Mouse (Mus musculus): ENCODE results near the gene Rnf10. TPM values are rescaled to one million over a fixed set of nuclear protein-coding genes. Genes with fewer than 3 reads are reported as not detected.
A peak's percentile ranks its signal among the peaks of the same experiment; 100 is the strongest.

Gene Rnf10
- total RNA-seq, 2 experiments from 2014 or later: 252 to 257 TPM

DNA sequence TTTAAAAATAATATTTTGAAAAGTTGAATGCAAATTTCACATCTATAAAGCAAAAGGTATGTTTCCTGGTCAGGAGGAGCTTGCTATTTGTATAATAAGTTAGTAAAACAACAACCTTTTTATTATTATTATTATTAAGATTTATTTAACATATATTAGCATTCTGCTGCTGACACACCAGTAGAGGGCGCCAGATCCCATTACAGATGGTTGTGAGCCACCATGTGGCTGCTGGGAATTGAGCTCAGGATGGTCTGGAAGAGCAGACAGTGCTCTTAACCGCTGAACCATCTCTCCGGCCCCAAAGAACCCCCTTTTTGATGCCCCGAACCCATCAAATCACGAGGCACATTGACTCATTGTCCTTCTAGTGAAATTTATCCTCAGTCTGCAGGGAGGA is 65.5 kb downstream of the Rnf10 start:
- no peak for DNase-seq (ENCODE audit: extremely low spot score in 1 of 2, low spot score in 1 of 2)

DNA sequence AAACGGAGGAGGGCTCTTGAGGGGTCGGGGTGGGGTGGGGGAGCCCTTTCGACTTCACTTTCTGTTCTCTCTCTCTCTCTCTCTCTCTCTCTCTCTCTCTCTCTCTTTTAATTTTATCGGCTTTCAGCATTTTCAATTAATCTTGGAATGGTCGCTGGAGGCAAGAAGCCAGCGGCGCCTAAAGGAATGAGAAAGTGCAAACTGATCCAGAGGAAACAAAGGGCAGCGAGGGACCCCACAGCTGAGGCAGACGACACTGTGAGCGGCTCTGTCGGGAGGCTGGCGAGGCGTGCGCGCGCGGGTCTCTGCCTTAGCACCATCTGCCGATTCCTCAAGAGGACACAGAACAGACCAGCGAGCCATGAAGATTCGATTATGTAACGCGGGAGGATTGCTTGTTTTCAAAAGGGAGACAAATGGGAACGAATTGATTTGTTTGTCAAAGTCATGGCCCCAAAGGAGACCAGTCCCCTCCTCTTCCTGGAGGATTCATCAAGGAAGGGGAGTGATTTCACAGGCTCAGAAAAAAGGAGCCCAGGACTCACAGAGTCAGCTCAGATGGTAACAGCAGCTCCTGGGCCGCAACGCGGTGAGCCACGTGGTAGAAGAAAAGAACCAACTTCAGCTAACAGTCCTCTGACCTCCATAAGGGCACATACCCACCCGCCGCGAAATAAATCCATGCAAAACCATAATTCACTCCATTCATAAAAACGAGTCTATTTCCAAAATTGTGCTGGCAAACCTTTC is 68.0 kb downstream of the Rnf10 start:
- DNase-seq (ENCODE audit: extremely low spot score in 1 of 2, low spot score in 1 of 2): peak in 1 of 2 experiments; percentile 50

DNA sequence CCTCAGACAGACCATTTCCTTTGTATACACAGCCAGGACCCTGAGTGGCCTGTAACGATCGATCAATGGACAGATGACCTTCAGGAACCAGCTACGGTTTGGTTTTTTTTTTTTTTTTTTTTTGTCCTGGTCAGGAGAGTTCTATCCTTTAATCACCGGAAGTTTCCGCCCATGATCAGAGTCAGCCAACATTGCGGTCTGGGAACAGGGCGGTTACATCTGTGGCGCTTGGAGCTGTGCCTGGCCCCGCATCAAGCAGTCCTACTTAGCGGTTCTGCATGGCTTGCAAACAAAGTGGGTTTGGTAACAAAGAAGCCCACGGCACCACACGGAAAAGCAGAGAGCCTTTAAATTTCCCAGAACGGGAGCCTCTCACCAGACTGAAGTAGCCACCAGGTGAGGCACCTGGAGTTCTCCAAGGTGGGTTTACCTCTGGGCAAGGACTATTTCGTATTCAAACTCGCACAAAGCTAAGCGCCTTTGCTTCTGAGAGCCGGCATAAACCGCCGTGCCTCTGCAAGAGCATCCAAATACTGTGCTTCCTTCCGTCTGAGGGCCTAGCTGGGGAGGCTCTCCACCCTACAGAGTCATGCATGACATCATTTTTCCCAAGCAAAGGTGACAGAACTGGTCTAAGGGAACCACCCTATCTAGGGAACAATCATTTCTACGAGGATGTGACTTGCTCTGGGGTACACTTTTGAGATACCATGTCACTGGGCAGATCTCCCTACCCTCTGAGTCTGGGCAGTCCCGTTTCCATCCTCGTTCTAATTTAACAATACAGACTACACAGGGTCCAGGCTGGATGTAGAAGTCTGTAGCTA is 68.8 kb downstream of the Rnf10 start:
- no peak for DNase-seq (ENCODE audit: extremely low spot score in 1 of 2, low spot score in 1 of 2)

DNA sequence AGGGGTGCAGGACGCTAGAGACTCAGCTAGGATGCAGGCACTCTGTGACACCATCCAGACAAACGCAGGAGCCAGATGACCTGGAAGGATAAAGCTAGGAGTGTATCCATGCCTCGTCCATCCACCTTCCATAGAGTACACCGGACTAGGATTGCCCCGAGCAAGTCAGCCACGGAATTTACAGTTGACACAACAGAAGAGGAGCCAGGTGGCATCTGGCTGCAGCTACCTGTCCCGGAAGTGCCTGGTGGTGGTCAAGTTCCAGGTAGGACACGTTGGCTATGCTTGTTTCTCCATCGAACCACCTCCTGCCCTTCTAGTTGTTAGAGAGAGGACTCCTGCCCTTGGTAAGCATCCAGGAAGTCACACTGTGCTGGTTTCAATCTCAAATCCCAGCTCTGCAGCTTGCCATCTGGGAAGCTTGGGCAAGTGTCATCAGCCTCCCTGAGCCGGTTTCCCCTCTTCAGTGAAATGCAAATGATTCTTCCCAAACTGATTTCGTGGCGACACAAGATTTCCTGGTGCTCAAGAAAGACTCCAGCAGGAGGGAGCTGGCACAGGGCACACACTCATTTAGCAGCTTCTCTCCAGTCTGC is 78.0 kb downstream of the Rnf10 start:
- DNase-seq (ENCODE audit: extremely low spot score in 1 of 2, low spot score in 1 of 2): no peak

DNA sequence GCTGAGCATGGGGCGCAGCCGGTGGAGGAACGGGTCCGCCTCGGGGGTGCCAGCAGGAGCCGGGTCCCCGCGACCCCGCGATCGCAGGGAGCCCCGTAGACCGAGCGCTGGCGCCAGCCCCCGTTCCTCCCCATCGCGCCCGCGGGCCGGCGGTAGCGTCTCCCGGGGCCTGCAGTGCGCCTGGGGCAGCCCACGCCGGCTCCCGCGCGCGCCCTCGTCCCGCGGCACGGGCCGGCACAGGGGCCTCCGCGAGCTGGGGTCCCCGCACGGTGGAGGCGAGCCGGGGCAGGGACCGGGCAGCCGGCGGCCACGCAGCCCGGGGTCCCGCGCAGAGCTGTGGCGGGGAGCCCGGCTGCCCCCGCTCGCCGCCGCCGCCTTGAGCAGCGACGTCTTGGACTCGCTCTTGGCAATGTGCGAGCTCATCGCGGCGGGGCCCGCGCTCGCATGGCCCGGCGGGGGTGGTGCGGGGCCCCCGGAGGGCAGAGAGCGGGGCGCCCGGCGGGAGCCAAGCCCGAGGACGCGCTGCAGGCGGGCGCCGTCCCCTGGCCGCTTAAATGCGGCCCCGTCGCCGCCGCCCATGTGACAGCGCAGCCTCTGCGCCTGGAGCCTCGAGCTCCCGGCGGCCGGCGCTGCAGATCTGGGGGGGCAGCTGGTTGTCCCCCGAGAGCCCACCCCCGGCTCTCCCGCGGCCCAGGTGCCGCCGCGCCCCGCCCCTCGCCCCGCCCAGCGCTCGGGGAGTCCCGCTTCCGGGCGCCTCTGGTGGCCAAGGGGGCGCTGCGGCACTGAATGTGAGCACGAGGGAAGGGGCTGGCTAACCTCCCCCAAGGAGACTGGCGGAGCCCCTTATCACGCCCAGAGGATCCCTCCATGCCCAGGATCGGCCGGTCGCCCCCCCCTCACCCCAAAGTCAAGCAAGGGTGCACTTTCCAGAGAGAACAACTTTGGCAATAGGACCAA is 78.8 kb downstream of the Rnf10 start, which contains the start of gene Cabp1:
Cabp1 (minus strand) TSS at position 713 of the 957 bp plus-strand sequence.
- DNase-seq (ENCODE audit: extremely low spot score in 1 of 2, low spot score in 1 of 2): peak in 1 of 2 experiments; percentile 62

DNA sequence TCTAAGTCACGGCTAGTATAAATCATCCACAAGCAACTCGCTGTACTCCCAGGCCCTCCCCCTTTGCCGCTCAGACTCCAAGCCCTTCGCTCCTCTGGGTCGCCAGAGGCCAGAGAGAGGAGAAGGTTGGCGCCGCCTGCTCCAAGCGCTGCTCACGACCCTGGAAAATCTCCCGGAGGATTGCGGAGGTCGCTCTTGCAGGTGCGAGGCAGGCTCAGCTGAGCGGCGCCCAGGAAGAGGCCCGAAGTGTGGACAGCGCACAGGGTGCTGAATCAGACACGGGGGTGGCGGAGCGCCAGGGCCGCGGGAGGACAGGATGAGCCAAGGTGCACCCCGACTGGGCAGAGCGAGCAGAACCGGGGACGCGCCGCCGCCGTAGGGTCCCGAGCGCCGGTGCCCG is 79.5 kb downstream of the Rnf10 start:
- DNase-seq (ENCODE audit: extremely low spot score in 1 of 2, low spot score in 1 of 2): no peak

DNA sequence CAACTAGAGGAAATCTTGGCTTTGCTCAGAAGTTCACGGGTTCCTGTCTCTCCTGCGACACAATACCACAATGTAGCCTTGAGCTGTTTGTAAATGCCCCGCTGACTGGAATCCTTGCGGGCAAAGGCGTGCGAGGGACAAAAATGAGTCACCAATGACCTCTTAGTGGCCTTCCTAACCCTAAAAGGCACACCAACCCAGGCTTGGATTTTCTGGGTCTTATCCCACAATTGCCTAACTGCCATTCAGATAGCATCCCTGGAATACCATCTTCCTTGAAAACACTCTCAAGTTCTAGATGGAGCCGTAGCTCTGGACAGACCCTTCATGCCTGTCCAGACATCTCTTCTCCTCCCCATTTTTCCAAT is 79.9 kb downstream of the Rnf10 start:
- no peak for DNase-seq (ENCODE audit: extremely low spot score in 1 of 2, low spot score in 1 of 2)

DNA sequence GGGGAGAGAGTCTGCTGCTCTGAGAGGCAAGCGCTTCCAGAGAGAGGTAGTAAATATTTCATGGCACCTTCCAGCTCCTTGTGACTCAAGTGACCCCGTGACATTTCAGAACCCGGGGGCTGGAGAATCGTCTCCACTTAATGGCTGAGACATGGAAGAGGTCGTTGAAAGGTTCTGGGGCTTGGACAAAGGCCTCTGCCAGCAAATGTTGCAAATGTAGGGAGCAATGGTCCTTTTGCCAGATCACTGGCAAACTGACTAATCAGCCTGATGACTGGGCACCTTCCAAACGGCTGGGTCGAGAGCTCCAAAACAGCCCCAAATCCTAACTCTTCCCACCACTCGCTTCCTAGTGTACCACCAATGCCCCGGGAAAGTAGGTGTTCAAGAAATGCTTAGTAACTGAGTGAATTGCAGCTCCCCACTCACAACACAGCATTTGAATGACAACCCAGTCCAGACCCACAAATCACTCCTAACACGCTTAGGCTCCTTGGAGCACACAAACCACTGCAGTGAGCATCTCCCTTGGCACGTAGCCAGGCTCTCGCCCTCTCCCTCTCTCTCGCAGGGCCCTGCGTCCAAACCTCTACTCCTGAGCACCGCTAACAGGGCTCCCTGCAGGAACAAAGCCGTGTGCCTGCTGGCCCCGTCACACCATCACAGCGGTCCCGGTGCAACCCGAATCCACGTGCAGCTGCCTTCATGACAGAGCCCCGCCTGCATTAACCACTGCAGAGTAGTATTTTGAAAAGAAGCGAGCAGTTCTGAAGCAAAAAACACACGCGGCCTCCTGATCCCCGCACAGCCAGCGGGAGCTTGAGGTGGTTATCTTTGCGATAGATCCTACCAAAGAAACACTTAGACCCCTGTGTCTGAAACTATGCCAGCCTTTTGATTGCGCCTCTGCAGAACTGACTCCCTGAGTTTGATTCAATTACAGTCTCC is 80.5 kb downstream of the Rnf10 start:
- DNase-seq (ENCODE audit: extremely low spot score in 1 of 2, low spot score in 1 of 2): no peak

Other genes with a start within 250 kb of the Rnf10 start
- gene Gm10401, start 174.6 kb downstream of the Rnf10 start, total RNA-seq (2021): not detected
- gene Acads, start 153.6 kb downstream of the Rnf10 start, total RNA-seq (2021): 1 to 10 TPM; 8.0 to 8.1 TPM
- 10 to 100 TPM; 26.8 to 30.9 TPM for gene Unc119b, start 137.9 kb downstream of the Rnf10 start, total RNA-seq (2021)
- gene Mlec, start 114.7 kb downstream of the Rnf10 start, total RNA-seq (2021): 10 to 100 TPM; 75.6 to 86.5 TPM
- gene Cabp1, start 78.5 kb downstream of the Rnf10 start, total RNA-seq (2021): 100 to 1,000 TPM; 118 to 121 TPM
- 100 to 1,000 TPM in 1 of 2 experiments, 10 to 100 TPM in 1; 83.7 to 108 TPM for gene Pop5, start 37.1 kb downstream of the Rnf10 start, total RNA-seq (2021)
- gene Coq5, start 6.8 kb upstream of the Rnf10 start, total RNA-seq (2021): 10 to 100 TPM; 38.5 to 42.8 TPM
- gene Dynll1, start 28.1 kb upstream of the Rnf10 start, total RNA-seq (2021): 100 to 1,000 TPM; 799 to 873 TPM
- gene Srsf9, start 54.3 kb upstream of the Rnf10 start, total RNA-seq (2021): 10 to 100 TPM; 79.8 to 90.6 TPM
- gene Gatc, start 68.3 kb upstream of the Rnf10 start, total RNA-seq (2021): 10 to 100 TPM; 21.5 to 24.4 TPM
- 10 to 100 TPM; 22.9 to 28.6 TPM for gene Triap1, start 68.3 kb upstream of the Rnf10 start, total RNA-seq (2021)
- gene Cox6a1, start 76.1 kb upstream of the Rnf10 start, total RNA-seq (2021): 100 to 1,000 TPM; 814 to 862 TPM
- gene Msi1, start 156.7 kb upstream of the Rnf10 start, total RNA-seq (2021): 10 to 100 TPM; 52.5 to 57.1 TPM
- gene Pla2g1b, start 193.4 kb upstream of the Rnf10 start, total RNA-seq (2021): not detected
- 10 to 100 TPM; 27.6 to 39.7 TPM for gene Sirt4, start 211.8 kb upstream of the Rnf10 start, total RNA-seq (2021)
- gene Pxn, start 233.8 kb upstream of the Rnf10 start, total RNA-seq (2021): 10 to 100 TPM; 30.9 to 41.9 TPM

All from layer of hippocampus, postnatal 25 days (tissue).